Mouse (Mus musculus) kidney, adult 2 months (tissue): ENCODE measurements around the gene Yrdc.

ENCODE experiments used
- CTCF ChIP-seq: fragments of 200-500 bp; conservative IDR thresholded peaks from 2 replicates; pipeline ENCODE4 v1.5.1; 2011; ENCODE audit warnings: low read depth, mild to moderate bottlenecking, control low read depth, low read length, moderate library complexity, mixed read lengths; ENCODE audit not compliant: insufficient read depth, insufficient read length
- POLR2A ChIP-seq: fragments of 200-500 bp; IDR thresholded peaks from one replicate; pipeline ENCODE4 v1.6.1; 2011; ENCODE audit warnings: low read depth, low read length, control low read depth

DNA sequence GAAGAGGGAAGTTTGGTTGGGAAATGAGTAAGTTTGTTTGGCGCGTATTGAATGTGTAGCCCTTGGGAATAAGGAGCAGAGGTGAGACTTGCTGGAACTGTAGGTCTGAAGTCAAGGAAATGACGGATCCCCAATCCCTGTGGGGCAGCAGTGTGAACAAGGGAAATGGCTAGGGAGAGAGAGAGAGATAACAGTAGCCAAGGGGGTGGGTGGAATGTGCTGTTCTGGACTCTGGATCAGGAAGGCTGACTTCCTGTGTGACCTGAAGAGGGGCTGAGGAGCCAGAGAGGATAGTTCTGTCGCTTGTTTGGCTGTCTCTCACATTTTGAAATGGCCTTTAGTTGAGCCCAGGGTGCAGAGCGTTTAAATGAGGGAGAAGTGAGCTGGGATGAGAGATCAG, 42.0 kb upstream of the Yrdc start:
- TF ChIP-seq CTCF (no peak), POLR2A (no peak)
